Mouse (Mus musculus) bone marrow, adult 2 months (tissue): Measurements from ENCODE around the gene Msrb3.

Source experiments
- CTCF ChIP-seq: fragments of 200-500 bp; IDR thresholded peaks from 2 replicates; pipeline ENCODE4 v1.5.1; 2011; ENCODE audit warnings: low read length, control low read depth; ENCODE audit not compliant: control insufficient read depth, insufficient read depth
- POLR2A ChIP-seq: fragments of 200-500 bp; IDR thresholded peaks from 2 replicates; pipeline ENCODE4 v1.6.1; 2011; ENCODE audit warnings: low read depth, mild to moderate bottlenecking, control low read depth, low read length, borderline replicate concordance; ENCODE audit not compliant: control insufficient read depth

GRCm38 (mm10) chr10:120811796-120812443 is 87.0 kb downstream of the Msrb3 start:
- TF ChIP-seq CTCF, result no peak
- TF ChIP-seq POLR2A, result no peak
